Mouse (Mus musculus) limb, embryonic 10.5 days (tissue): ENCODE measurements around the gene Grk2. TPM values are rescaled to one million over a fixed set of nuclear protein-coding genes. Genes with fewer than 3 reads are reported as not detected.
"Not testable (repeated sequence)": the region's sequence is repeated elsewhere in the genome, so short reads cannot be mapped to it uniquely, and the experiment has no call there.

ENCODE experiments used
- DNase-seq: peaks from one replicate; pipeline ENCODE4 v3.0.0-alpha.2; 2017; ENCODE audit warnings: low spot score
- H3K27ac ChIP-seq: fragments of 300-500 bp; sonication (generic); 2 replicates; pipeline ENCODE4 v1.5.1; 2016; ENCODE audit warnings: mild to moderate bottlenecking
- H3K27me3 ChIP-seq: fragments of 300-500 bp; sonication (generic); 2 replicates; pipeline ENCODE4 v1.6.1; 2016; ENCODE audit warnings: low read depth, mild to moderate bottlenecking; ENCODE audit not compliant: poor library complexity, severe bottlenecking
- H3K36me3 ChIP-seq: fragments of 300-500 bp; sonication (generic); 2 replicates; pipeline ENCODE4 v1.6.1; 2016; ENCODE audit warnings: mild to moderate bottlenecking, moderate library complexity
- H3K4me1 ChIP-seq: fragments of 300-500 bp; sonication (generic); 2 replicates; pipeline ENCODE4 v1.6.1; 2016
- H3K4me3 ChIP-seq: fragments of 300-500 bp; sonication (generic); 2 replicates; pipeline ENCODE4 v1.5.1; 2016; ENCODE audit warnings: mild to moderate bottlenecking, moderate library complexity
- H3K9me3 ChIP-seq: fragments of 300-500 bp; sonication (generic); replicated peaks from 2 replicates; pipeline ENCODE4 v1.6.1; 2016; ENCODE audit warnings: mild to moderate bottlenecking
- WGBS: fragments of 180-500 bp; shearing (Covaris S2); methylation state at CpG from one replicate; pipeline ENCODE4 v1.1.7; 2016; 5-methylcytosine and 5-hydroxymethylcytosine counted together
- microRNA-seq: library from miRNA; unstranded; fragments of <30 nt; microRNA quantifications from one replicate; pipeline ENCODE4, GENCODE M21; 2017
- polyA plus RNA-seq: library from polyadenylated mRNA; unstranded; fragments of >200 nt; fragmentation: Nextera tagmentation; extraction: Ambion mirVana; gene quantifications from 2 replicates; pipeline ENCODE4 v1.2.1, GENCODE M21; 2016

Grk2 gene
- polyA plus RNA-seq, 1 experiment from 2014 or later = 14.6 TPM

GRCm38 (mm10) chr19:4257216-4257896 lies 48.7 kb downstream of the Grk2 start:
- Histone ChIP-seq H3K4me1 (peaks cover 10% of the 10 kb centered on the region), H3K9me3 (no peaks in the 10 kb centered on the region), H3K27ac (peak overlapping the region; percentile 83), H3K4me3 (peak overlapping the region; percentile 72), H3K36me3 (no peaks in the 10 kb centered on the region), H3K27me3 (peaks cover 6% of the 10 kb centered on the region; the same call in 1 of the 2 replicates)
- whole genome bisulfite sequencing = under 1% methylated on average over 41 of the region's 41 CpGs
- peak; percentile 90 for DNase-seq

GRCm38 (mm10) chr19:4255583-4256162 lies 50.3 kb downstream of the Grk2 start:
- Histone ChIP-seq H3K4me1 (peaks cover 10% of the 10 kb centered on the region), H3K4me3 (no peak overlapping the region), H3K9me3 (no peaks in the 10 kb centered on the region), H3K27me3 (peaks cover 6% of the 10 kb centered on the region; the same call in 1 of the 2 replicates), H3K36me3 (no peaks in the 10 kb centered on the region), H3K27ac (no peak overlapping the region)
- DNase-seq = no peak
- WGBS = 74% methylated on average over 11 of the region's 11 CpGs

DNA sequence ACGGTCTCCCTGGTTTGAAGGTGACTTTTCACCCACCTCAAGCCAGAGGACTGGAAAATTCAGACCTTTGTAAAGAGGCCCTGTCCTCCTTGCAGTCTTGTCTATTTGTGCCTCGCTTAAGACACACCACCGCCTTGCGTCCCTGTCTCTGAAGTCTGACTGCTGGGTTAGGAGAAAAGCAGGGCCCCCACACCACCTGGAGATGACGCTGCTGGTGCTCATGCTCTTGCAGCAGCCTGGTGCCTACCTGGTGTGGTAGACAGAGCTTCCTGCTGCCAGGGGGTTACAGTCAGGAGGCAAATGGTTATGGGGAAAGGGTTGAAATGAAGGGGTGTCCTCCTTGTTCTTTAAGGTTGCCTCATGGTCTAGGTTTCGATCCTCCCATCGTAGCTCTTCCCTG lies 51.8 kb downstream of the Grk2 start:
- Histone ChIP-seq H3K27ac (no peak overlapping the region), H3K4me1 (peaks cover 10% of the 10 kb centered on the region), H3K9me3 (no peaks in the 10 kb centered on the region), H3K27me3 (peaks cover 6% of the 10 kb centered on the region; the same call in 1 of the 2 replicates), H3K36me3 (no peaks in the 10 kb centered on the region), H3K4me3 (no peak overlapping the region)
- WGBS = 86% methylated on average over 7 of the region's 7 CpGs
- no peak for DNase-seq

DNA sequence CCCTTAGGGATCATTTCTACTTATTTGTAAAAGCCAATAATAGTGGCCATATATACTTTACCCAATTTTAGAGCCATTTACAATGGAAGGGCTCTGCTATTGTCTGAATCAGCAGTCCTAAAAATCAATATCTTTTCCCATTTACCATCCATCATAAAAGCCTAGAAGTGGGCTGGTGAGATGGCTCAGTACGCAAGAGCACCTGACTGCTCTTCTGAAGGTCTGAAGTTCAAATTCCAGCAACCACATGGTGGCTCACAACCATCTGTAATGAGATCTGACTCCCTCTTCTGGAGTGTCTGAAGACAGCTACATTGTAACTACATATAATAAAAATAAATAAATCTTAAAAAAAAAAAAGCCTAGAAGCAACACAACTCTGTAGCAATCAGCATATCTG lies 57.3 kb downstream of the Grk2 start:
- not testable (repeated sequence) for DNase-seq, H3K4me1 ChIP-seq, H3K36me3 ChIP-seq, H3K27me3 ChIP-seq, H3K4me3 ChIP-seq, H3K9me3 ChIP-seq, H3K27ac ChIP-seq
- WGBS = 84% methylated on average over 1 of the region's 1 CpGs

DNA sequence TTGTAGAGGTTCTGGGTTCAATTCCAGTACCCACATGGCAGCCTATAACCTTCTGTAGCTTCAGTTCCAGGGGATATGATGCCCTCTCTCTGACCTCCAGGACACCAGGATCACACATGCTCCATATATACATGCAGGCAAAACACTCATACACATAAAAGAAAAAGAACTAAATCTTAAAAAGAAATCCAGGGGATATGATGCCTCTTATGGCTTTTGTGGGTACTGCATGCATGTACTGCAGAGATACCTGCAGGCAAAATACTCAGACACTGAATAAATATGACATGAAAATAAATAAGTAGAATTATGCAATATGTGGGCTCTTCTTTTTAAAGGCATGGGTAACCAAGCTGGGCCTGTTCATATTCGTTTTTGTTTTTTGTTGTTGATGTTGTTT lies 59.0 kb downstream of the Grk2 start:
- H3K9me3 ChIP-seq = no peaks in the 10 kb centered on the region
- no peak overlapping the region for H3K27ac ChIP-seq
- 59% methylated on average over 1 of the region's 1 CpGs for WGBS
- H3K27me3 ChIP-seq = no peaks in the 10 kb centered on the region
- H3K4me1 ChIP-seq = no peaks in the 10 kb centered on the region
- H3K36me3 ChIP-seq = no peaks in the 10 kb centered on the region
- DNase-seq = no peak
- H3K4me3 ChIP-seq = no peak overlapping the region

GRCm38 (mm10) chr19:4244775-4245174 lies 61.2 kb downstream of the Grk2 start:
- no peak overlapping the region for H3K4me3 ChIP-seq
- no peaks in the 10 kb centered on the region for H3K36me3 ChIP-seq
- WGBS = 84% methylated on average over 6 of the region's 6 CpGs
- H3K4me1 ChIP-seq = peaks cover 13% of the 10 kb centered on the region
- H3K27me3 ChIP-seq = no peaks in the 10 kb centered on the region
- no peak overlapping the region for H3K27ac ChIP-seq
- DNase-seq = no peak
- no peaks in the 10 kb centered on the region for H3K9me3 ChIP-seq

GRCm38 (mm10) chr19:4242416-4242815 lies 63.6 kb downstream of the Grk2 start:
- DNase-seq = no peak
- no peak overlapping the region for H3K4me3 ChIP-seq
- no peak overlapping the region for H3K27ac ChIP-seq
- no peaks in the 10 kb centered on the region for H3K36me3 ChIP-seq
- H3K27me3 ChIP-seq = no peaks in the 10 kb centered on the region
- 65% methylated on average over 3 of the region's 3 CpGs for WGBS
- H3K4me1 ChIP-seq = peaks cover 21% of the 10 kb centered on the region
- H3K9me3 ChIP-seq = no peaks in the 10 kb centered on the region

DNA sequence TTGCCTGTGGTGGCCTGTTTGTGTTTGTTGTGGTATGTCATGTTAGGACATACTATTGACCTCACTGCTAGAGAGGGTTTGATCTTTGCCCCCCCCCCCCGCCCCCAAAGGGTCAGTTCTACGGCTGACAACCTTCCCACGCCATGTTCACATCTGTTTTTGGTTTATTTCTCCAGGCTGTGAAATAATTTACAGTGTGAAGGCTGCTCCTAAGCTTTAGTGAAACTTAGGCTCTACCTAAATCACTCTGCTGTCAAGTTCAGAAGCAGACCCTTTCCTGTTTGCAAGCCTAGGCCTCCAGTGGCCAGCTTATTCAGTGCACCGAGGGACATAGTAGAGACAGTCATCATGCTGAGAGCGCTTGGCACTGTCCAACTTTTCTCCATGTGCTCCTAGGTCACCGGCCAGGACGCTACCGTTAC lies 65.8 kb downstream of the Grk2 start:
- Histone ChIP-seq H3K9me3 (no peaks in the 10 kb centered on the region), H3K4me1 (peaks cover 33% of the 10 kb centered on the region), H3K27me3 (no peaks in the 10 kb centered on the region), H3K4me3 (no peak overlapping the region), H3K27ac (0 out of 2 replicates have a peak overlapping the region, but pooled peaks have one; percentile 17), H3K36me3 (no peaks in the 10 kb centered on the region)
- DNase-seq = peak; percentile 51
- 23% methylated on average over 8 of the region's 8 CpGs for WGBS

Small RNAs within 50 kb of the gene (microRNA-seq; reads per million reads assigned to microRNA genes)
- not detected for gene Mir6985

Other genes with a start within 250 kb of the Grk2 start
- not detected in 2 replicates for gene Gstp3, start 246.7 kb downstream of the Grk2 start, polyA plus RNA-seq
- gene Cabp2, start 224.6 kb downstream of the Grk2 start, polyA plus RNA-seq = not detected in 2 replicates
- gene Cdk2ap2, start 209.0 kb downstream of the Grk2 start, polyA plus RNA-seq = 86.7 and 87.0 TPM in 2 replicates
- gene Pitpnm1, start 206.2 kb downstream of the Grk2 start, polyA plus RNA-seq = 5.9 and 7.9 TPM in 2 replicates
- 74.9 and 79.2 TPM in 2 replicates for gene Aip, start 180.4 kb downstream of the Grk2 start, polyA plus RNA-seq
- not detected in 2 replicates for gene Gpr152, start 166.4 kb downstream of the Grk2 start, polyA plus RNA-seq
- gene Cabp4, start 162.2 kb downstream of the Grk2 start, polyA plus RNA-seq = 0.15 TPM in 1 of 2 replicates, not detected in the other
- 129 and 148 TPM in 2 replicates for gene Coro1b, start 157.6 kb downstream of the Grk2 start, polyA plus RNA-seq
- 0.93 and 1.4 TPM in 2 replicates for gene Ptprcap, start 152.6 kb downstream of the Grk2 start, polyA plus RNA-seq
- gene Rps6kb2, start 142.9 kb downstream of the Grk2 start, polyA plus RNA-seq = 58.3 and 66.0 TPM in 2 replicates
- gene Carns1, start 130.7 kb downstream of the Grk2 start, polyA plus RNA-seq = 3.2 and 3.3 TPM in 2 replicates
- gene Tbc1d10c, start 114.9 kb downstream of the Grk2 start, polyA plus RNA-seq = 0.21 and 1.2 TPM in 2 replicates
- 1,070 and 1,129 TPM in 2 replicates for gene Ppp1ca, start 114.2 kb downstream of the Grk2 start, polyA plus RNA-seq
- gene Rad9a, start 104.6 kb downstream of the Grk2 start, polyA plus RNA-seq = 58.2 and 61.5 TPM in 2 replicates
- gene Clcf1, start 92.0 kb downstream of the Grk2 start, polyA plus RNA-seq = 4.3 and 6.0 TPM in 2 replicates
- gene AC109138.7, start 91.9 kb downstream of the Grk2 start, polyA plus RNA-seq = not detected in 2 replicates
- 14.0 and 16.2 TPM in 2 replicates for gene Pold4, start 74.3 kb downstream of the Grk2 start, polyA plus RNA-seq
- 2.5 and 4.4 TPM in 2 replicates for gene Ssh3, start 37.0 kb downstream of the Grk2 start, polyA plus RNA-seq
- gene Ankrd13d, start 23.1 kb downstream of the Grk2 start, polyA plus RNA-seq = 5.5 and 7.9 TPM in 2 replicates
- 67.6 and 77.9 TPM in 2 replicates for gene Kdm2a, start 92.1 kb upstream of the Grk2 start, polyA plus RNA-seq
- 24.7 and 32.9 TPM in 2 replicates for gene Rhod, start 133.2 kb upstream of the Grk2 start, polyA plus RNA-seq
- gene Syt12, start 171.2 kb upstream of the Grk2 start, polyA plus RNA-seq = 0.53 and 0.95 TPM in 2 replicates
- gene 2010003K11Rik, start 192.4 kb upstream of the Grk2 start, polyA plus RNA-seq = not detected in 2 replicates
- 15.8 and 18.8 TPM in 2 replicates for gene Pcx, start 204.2 kb upstream of the Grk2 start, polyA plus RNA-seq